Mouse (Mus musculus): ENCODE measurements at regions not wholly inside any gene's neighbourhood (a gene's known extent, or its start where the extent isn't known, plus 50 kb on each side); places are given as distances from the start of the nearest gene placed in this dataset.

GRCm38 (mm10) chr4:72328282-72329025 is 127.7 kb upstream of the Tle1 start:
- no peak for DNase-seq (ENCODE audit: low spot score)

GRCm38 (mm10) chr4:72324913-72325312 is 124.2 kb upstream of the Tle1 start:
- DNase-seq (ENCODE audit: low spot score) = no peak

GRCm38 (mm10) chr4:72285112-72285675 is 84.5 kb upstream of the Tle1 start:
- no peak for DNase-seq (ENCODE audit: low spot score)

- no peak for DNase-seq (ENCODE audit: low spot score)
Measured at GRCm38 (mm10) chr4:72250531-72250930, 49.8 kb upstream of the Tle1 start.

Measured in urinary bladder, postnatal 14 days (tissue).